ENCODE assay signal across 8 mouse cellular contexts in the genomic region with DNA sequence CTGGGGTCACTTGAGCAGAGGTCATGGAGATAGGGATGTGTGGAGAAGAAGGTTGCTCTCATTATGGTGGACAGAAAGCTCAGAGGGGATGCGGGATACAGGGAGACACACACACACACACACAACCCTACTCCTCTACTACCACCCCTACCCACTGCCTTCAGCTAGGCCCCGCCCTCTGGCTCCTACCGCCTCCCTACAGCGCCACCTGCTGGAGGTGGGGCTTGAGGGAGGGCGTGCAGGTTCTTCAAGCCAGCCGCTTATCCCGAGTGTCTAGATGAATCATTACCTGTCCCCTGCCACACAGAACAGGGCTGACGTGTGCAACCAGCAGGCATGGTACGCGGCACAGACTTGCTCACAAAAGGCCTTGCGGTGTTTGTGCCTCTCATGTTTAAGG. TPM values are rescaled to one million over a fixed set of nuclear protein-coding genes. Genes with fewer than 3 reads are reported as not detected.
DNase-seq lines count a peak whose midpoint lies in the region; TF ChIP-seq lines count a peak whose summit lies in the region.

No protein-coding gene starts in this region.

- H3ac ChIP-seq in C2C12 (ENCODE audit: control insufficient read depth, insufficient read length, low read depth) = no peak overlapping the region

- H3K79me3 ChIP-seq in C2C12 (ENCODE audit: low read depth) = no peaks in the 10 kb centered on the region

- H3K4me1 ChIP-seq in lung, adult 2 months (ENCODE audit: control insufficient read depth, insufficient read depth, low read length) = no peaks in the 10 kb centered on the region

- intact Hi-C loops in gastrocnemius, postnatal 36 days (cut with DNase I) = loop anchor here (2.0 to 5.0 kb wide), 3 partner anchors 78 to 282 kb away; no protein-coding TSS in a partner anchor

- WGBS in lung, adult 2 months = 46% methylated on average over 11 of the region's 11 CpGs

- H3K36me3 ChIP-seq in C2C12 (ENCODE audit: control insufficient read depth, insufficient read depth) = no peaks in the 10 kb centered on the region

- no peaks in the 10 kb centered on the region for H3K27me3 ChIP-seq in C2C12 (ENCODE audit: control insufficient read depth, insufficient read depth, insufficient read length)

- peak; percentile 80 for DNase-seq in WW6 (ENCODE audit: low read depth, low spot score)
- DNase-seq in cerebellum, postnatal 36 days = peak; percentile 62 to 78
- DNase-seq in gastrocnemius, postnatal 36 days = peak; percentile 72 to 80
- DNase-seq in kidney, postnatal 14 days = peak; percentile 82
- peak; percentile 89 for DNase-seq in lung, adult 2 months
- peak; percentile 69 for DNase-seq in right cerebral cortex, adult 18-20 months
- DNase-seq in thymus, postnatal 4 days = peak; percentile 96

- H3K79me2 ChIP-seq in C2C12 (ENCODE audit: control insufficient read depth, insufficient read depth) = no peaks in the 10 kb centered on the region

- H3K4me3 ChIP-seq in C2C12 (ENCODE audit: insufficient read depth, poor library complexity, severe bottlenecking) = no peak overlapping the region
- H3K4me3 ChIP-seq in lung, adult 2 months (replicated peaks; ENCODE audit: extremely low read depth, low read depth, low read length) = no peak overlapping the region

- peak; percentile 75 for TF ChIP-seq CTCF in C2C12 (IDR thresholded peaks at IDR 0.05; ENCODE audit: control insufficient read depth, insufficient read depth, insufficient read length)
- TF ChIP-seq CTCF in lung, adult 2 months (IDR thresholded peaks at IDR 0.05; ENCODE audit: insufficient read depth, low read length) = peak; percentile 51

- TF ChIP-seq POLR2A in lung, adult 2 months (IDR thresholded peaks at IDR 0.05; ENCODE audit: borderline replicate concordance, extremely low read depth, low read depth, low read length) = no peak

TF ChIP-seq in C2C12, 6 proteins besides CTCF, POLR2A, EP300 and RAD21:
- TF ChIP-seq FOSL1 (IDR thresholded peaks at IDR 0.05; ENCODE audit: insufficient read depth, low read length, poor library complexity, severe bottlenecking) (no peak), MYOG (IDR thresholded peaks at IDR 0.05; ENCODE audit: control insufficient read depth, extremely low read depth, insufficient read length) (no peak), MAX (IDR thresholded peaks at IDR 0.05) (no peak)

RNA-seq across cellular contexts. Expression of gene Ncor2, which starts 10.6 kb away (rescaled TPM):
- 91.1 TPM for polyA plus RNA-seq in C2C12 (2012; fragmentation: generic; extraction: Trizol)
- 100 to 1,000 TPM; 102 to 112 TPM for total RNA-seq in gastrocnemius, postnatal 36 days (2021)
- polyA plus RNA-seq in lung, adult 2 months (2012; rRNA removed) = 65.5 and 78.9 TPM in 2 replicates
